Mouse (Mus musculus) olfactory bulb, adult 2 months (tissue): ENCODE measurements around the gene Gm20773.
"Not testable (repeated sequence)": the region's sequence is repeated elsewhere in the genome, so short reads cannot be mapped to it uniquely, and the experiment has no call there.

Source experiments
- CTCF ChIP-seq: fragments of 200-500 bp; IDR thresholded peaks from 2 replicates; pipeline ENCODE4 v1.5.1; 2012; ENCODE audit warnings: low read depth, mild to moderate bottlenecking, low read length, moderate library complexity; ENCODE audit not compliant: insufficient read depth
- POLR2A ChIP-seq: fragments of 200-500 bp; IDR thresholded peaks from 2 replicates; pipeline ENCODE4 v1.6.1; 2012; ENCODE audit warnings: mild to moderate bottlenecking, low read depth, low read length, moderate library complexity; ENCODE audit not compliant: insufficient read depth

DNA sequence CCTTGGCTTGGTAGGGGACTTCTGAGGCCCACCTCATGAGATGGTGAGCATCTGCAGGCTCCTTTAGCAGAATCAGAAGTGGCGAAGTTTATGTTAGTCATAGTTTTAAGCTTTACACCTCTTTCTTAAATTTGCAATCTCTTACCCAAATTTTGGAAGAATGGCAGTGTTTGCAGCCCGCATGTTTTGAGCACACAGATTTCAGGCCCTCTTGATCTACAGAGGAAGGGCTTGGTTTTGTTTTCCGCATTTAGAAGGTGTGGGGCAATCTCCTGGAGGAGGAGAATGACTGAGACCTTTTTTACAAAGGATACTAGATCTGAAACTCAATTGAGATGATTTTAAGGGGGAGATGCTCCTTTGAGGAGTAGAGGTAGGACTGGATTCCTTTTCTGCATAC, 28.3 kb upstream of the Gm20773 start, which contains the start of gene Gm21866:
- TF ChIP-seq CTCF, POLR2A: not testable (repeated sequence)
